Mouse (Mus musculus): ENCODE data around the gene Clasrp. TPM values are rescaled to one million over a fixed set of nuclear protein-coding genes. Genes with fewer than 3 reads are reported as not detected.

Clasrp gene
- total and polyA plus RNA-seq, 3 experiments, result 34.2 to 153 (median 41.4) TPM

GRCm38 (mm10) chr7:19600562-19600961 is 3.7 kb downstream of the Clasrp start:
- peaks cover 34% of the 10 kb centered on the region for H3K4me1 ChIP-seq (ENCODE audit: insufficient read depth, low read depth, low read length)
- TF ChIP-seq CTCF (IDR thresholded peaks at IDR 0.05; ENCODE audit: low read depth, low read length), result no peak
- no peak for TF ChIP-seq TAL1 (conservative IDR thresholded peaks at IDR 0.05; ENCODE audit: low read depth, low read length)
- no peak for TF ChIP-seq POLR2AphosphoS5 (IDR thresholded peaks at IDR 0.05; ENCODE audit: insufficient replicate concordance, low read depth, low read length)
- TF ChIP-seq GATA2 (IDR thresholded peaks at IDR 0.05; ENCODE audit: borderline replicate concordance, low read depth, low read length), result no peak
- TF ChIP-seq GATA1 (IDR thresholded peaks at IDR 0.05; ENCODE audit: borderline replicate concordance, low read length), result no peak
- ATAC-seq (ENCODE audit: extremely low read depth, insufficient number of reproducible peaks, low FRiP score, poor library complexity, severe bottlenecking), result no peak
- H3K4me3 ChIP-seq (ENCODE audit: low read depth, low read length), result no peak overlapping the region
- H3K27me3 ChIP-seq (ENCODE audit: insufficient read depth, low read length), result no peaks in the 10 kb centered on the region
- no peak for DNase-seq (ENCODE audit: low spot score)
- H3K9me3 ChIP-seq (replicated peaks), result no peaks in the 10 kb centered on the region
- H3K36me3 ChIP-seq (replicated peaks), result peaks cover 72% of the 10 kb centered on the region

GRCm38 (mm10) chr7:19593061-19593730 is 11.1 kb downstream of the Clasrp start:
- ATAC-seq (ENCODE audit: extremely low read depth, insufficient number of reproducible peaks, low FRiP score, poor library complexity, severe bottlenecking) (no peak), DNase-seq (ENCODE audit: low spot score) (no peak)
- Histone ChIP-seq H3K27me3 (ENCODE audit: insufficient read depth, low read length) (no peaks in the 10 kb centered on the region), H3K4me1 (ENCODE audit: insufficient read depth, low read depth, low read length) (peaks cover 20% of the 10 kb centered on the region), H3K9me3 (replicated peaks) (no peaks in the 10 kb centered on the region), H3K36me3 (replicated peaks) (peaks cover 95% of the 10 kb centered on the region), H3K4me3 (ENCODE audit: low read depth, low read length) (no peak overlapping the region)
- TF ChIP-seq POLR2AphosphoS5 (IDR thresholded peaks at IDR 0.05; ENCODE audit: insufficient replicate concordance, low read depth, low read length), result no peak
- TF ChIP-seq TAL1 (conservative IDR thresholded peaks at IDR 0.05; ENCODE audit: low read depth, low read length), result no peak
- TF ChIP-seq GATA1 (IDR thresholded peaks at IDR 0.05; ENCODE audit: borderline replicate concordance, low read length), result no peak
- TF ChIP-seq CTCF (IDR thresholded peaks at IDR 0.05; ENCODE audit: low read depth, low read length), result no peak
- TF ChIP-seq GATA2 (IDR thresholded peaks at IDR 0.05; ENCODE audit: borderline replicate concordance, low read depth, low read length), result no peak

- Histone ChIP-seq H3K4me3 (ENCODE audit: low read depth, low read length) (no peak overlapping the region), H3K36me3 (replicated peaks) (peaks cover 99% of the 10 kb centered on the region), H3K9me3 (replicated peaks) (no peaks in the 10 kb centered on the region; the same call in 1 of the 2 replicates), H3K27me3 (ENCODE audit: insufficient read depth, low read length) (no peaks in the 10 kb centered on the region; the same call in 1 of the 2 replicates), H3K4me1 (ENCODE audit: insufficient read depth, low read depth, low read length) (peaks cover 22% of the 10 kb centered on the region)
- ATAC-seq (ENCODE audit: extremely low read depth, insufficient number of reproducible peaks, low FRiP score, poor library complexity, severe bottlenecking) (peak; percentile 57), DNase-seq (ENCODE audit: low spot score) (peak; percentile 37)
- TF ChIP-seq GATA1 (IDR thresholded peaks at IDR 0.05; ENCODE audit: borderline replicate concordance, low read length) (no peak), GATA2 (IDR thresholded peaks at IDR 0.05; ENCODE audit: borderline replicate concordance, low read depth, low read length) (no peak), CTCF (IDR thresholded peaks at IDR 0.05; ENCODE audit: low read depth, low read length) (peak; percentile 93)
Observed at GRCm38 (mm10) chr7:19589917-19590316, 14.4 kb downstream of the Clasrp start.

DNA sequence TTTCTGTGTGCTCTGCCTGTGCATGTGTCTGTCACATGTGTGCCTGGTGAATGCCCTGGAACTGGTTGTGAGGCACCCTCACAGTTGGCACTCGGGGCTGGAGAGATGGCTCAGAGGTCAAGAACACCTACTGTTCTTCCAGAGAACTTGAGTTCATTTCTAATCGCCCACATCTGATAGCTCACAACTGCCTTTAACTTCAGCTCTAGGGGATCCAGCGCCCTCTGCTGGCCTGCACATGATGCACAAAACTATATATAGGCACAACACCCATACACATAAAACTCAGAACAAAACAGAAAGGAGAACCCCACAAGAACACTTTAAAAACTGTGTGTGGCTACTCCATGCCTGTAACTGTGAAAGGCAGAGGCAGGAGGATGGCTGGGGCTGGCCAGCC is 15.1 kb downstream of the Clasrp start:
- peaks cover 99% of the 10 kb centered on the region for H3K36me3 ChIP-seq (replicated peaks)
- no peak overlapping the region for H3K4me3 ChIP-seq (ENCODE audit: low read depth, low read length)

DNA sequence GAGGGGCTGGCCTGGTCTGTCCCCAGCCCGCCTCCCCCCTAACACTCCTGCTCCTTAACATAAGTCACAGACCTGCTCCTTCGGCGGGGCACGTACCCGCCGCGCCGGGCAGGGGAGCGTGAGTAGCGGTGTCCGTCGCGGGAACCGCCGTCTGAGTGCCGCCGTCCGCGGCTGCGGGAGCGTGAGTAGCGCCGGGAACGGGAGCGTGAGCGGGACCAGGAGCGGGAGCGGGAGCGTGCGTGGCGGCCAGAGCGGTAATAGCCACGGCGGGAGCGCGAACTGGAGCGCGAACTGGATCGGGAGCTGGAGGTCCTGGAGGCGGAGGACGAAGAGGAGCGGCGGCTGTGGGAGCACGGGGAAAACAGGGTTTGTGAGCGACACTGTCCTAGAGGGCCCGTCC is 18.0 kb downstream of the Clasrp start:
- Histone ChIP-seq H3K9me3 (replicated peaks) (no peaks in the 10 kb centered on the region; the same call in 1 of the 2 replicates), H3K4me3 (ENCODE audit: low read depth, low read length) (peak overlapping the region; percentile 20), H3K27me3 (ENCODE audit: insufficient read depth, low read length) (no peaks in the 10 kb centered on the region; the same call in 1 of the 2 replicates), H3K4me1 (ENCODE audit: insufficient read depth, low read depth, low read length) (peaks cover 14% of the 10 kb centered on the region), H3K36me3 (replicated peaks) (peaks cover 98% of the 10 kb centered on the region)
- DNase-seq (ENCODE audit: low spot score) (no peak), ATAC-seq (ENCODE audit: extremely low read depth, insufficient number of reproducible peaks, low FRiP score, poor library complexity, severe bottlenecking) (no peak)
- TF ChIP-seq POLR2AphosphoS5 (IDR thresholded peaks at IDR 0.05; ENCODE audit: insufficient replicate concordance, low read depth, low read length) (no peak), GATA1 (IDR thresholded peaks at IDR 0.05; ENCODE audit: borderline replicate concordance, low read length) (no peak), TAL1 (conservative IDR thresholded peaks at IDR 0.05; ENCODE audit: low read depth, low read length) (no peak), GATA2 (IDR thresholded peaks at IDR 0.05; ENCODE audit: borderline replicate concordance, low read depth, low read length) (no peak), CTCF (IDR thresholded peaks at IDR 0.05; ENCODE audit: low read depth, low read length) (no peak)

More for the DNA sequence above, 15.1 kb downstream of the Clasrp start:
- Histone ChIP-seq H3K27me3 (ENCODE audit: insufficient read depth, low read length) (no peaks in the 10 kb centered on the region; the same call in 1 of the 2 replicates), H3K4me1 (ENCODE audit: insufficient read depth, low read depth, low read length) (peaks cover 20% of the 10 kb centered on the region), H3K9me3 (replicated peaks) (no peaks in the 10 kb centered on the region; the same call in 1 of the 2 replicates)
- no peak for ATAC-seq (ENCODE audit: extremely low read depth, insufficient number of reproducible peaks, low FRiP score, poor library complexity, severe bottlenecking)
- TF ChIP-seq CTCF (IDR thresholded peaks at IDR 0.05; ENCODE audit: low read depth, low read length) (0 out of 2 replicates have a peak, but pooled peaks have one; percentile 14), TAL1 (conservative IDR thresholded peaks at IDR 0.05; ENCODE audit: low read depth, low read length) (no peak)
- DNase-seq (ENCODE audit: low spot score), result no peak

- ATAC-seq (ENCODE audit: extremely low read depth, insufficient number of reproducible peaks, low FRiP score, poor library complexity, severe bottlenecking), result no peak
- Histone ChIP-seq H3K9me3 (replicated peaks) (no peaks in the 10 kb centered on the region), H3K4me3 (ENCODE audit: low read depth, low read length) (no peak overlapping the region), H3K4me1 (ENCODE audit: insufficient read depth, low read depth, low read length) (peaks cover 43% of the 10 kb centered on the region), H3K27me3 (ENCODE audit: insufficient read depth, low read length) (peaks cover 7% of the 10 kb centered on the region), H3K36me3 (replicated peaks) (peaks cover 63% of the 10 kb centered on the region)
- no peak for DNase-seq (ENCODE audit: low spot score)
- TF ChIP-seq CTCF (IDR thresholded peaks at IDR 0.05; ENCODE audit: low read depth, low read length) (no peak), POLR2AphosphoS5 (IDR thresholded peaks at IDR 0.05; ENCODE audit: insufficient replicate concordance, low read depth, low read length) (no peak), GATA1 (IDR thresholded peaks at IDR 0.05; ENCODE audit: borderline replicate concordance, low read length) (no peak), TAL1 (conservative IDR thresholded peaks at IDR 0.05; ENCODE audit: low read depth, low read length) (no peak), GATA2 (IDR thresholded peaks at IDR 0.05; ENCODE audit: borderline replicate concordance, low read depth, low read length) (no peak)
Observed at GRCm38 (mm10) chr7:19580634-19581033, 23.7 kb downstream of the Clasrp start.

Measured in G1E (cell line).